Comparison of ENCODE assay signal across 8 mouse cellular contexts in genomic region chr11:120237166-120238131, GRCm38 (mm10). TPM values are rescaled to one million over a fixed set of nuclear protein-coding genes. Genes with fewer than 3 reads are reported as not detected.
A peak's percentile ranks its signal among the peaks of the same experiment; 100 is the strongest.
DNase-seq lines count a peak whose midpoint lies in the region; ATAC-seq lines count a peak whose summit lies in the region.

No protein-coding gene starts in this region.

- no peaks in the 10 kb centered on the region for H3K9me3 ChIP-seq in forebrain, embryonic 12.5 days
- H3K9me3 ChIP-seq in hindbrain, embryonic 15.5 days, result no peaks in the 10 kb centered on the region
- H3K9me3 ChIP-seq in liver, embryonic 11.5 days (ENCODE audit: control insufficient read depth, low read length), result no peaks in the 10 kb centered on the region

- peak; percentile 76 to 82 for DNase-seq in heart, adult 18-20 months
- no peak for DNase-seq in heart, adult 8-10 months (ENCODE audit: low spot score)
- peak; percentile 71 to 79 for DNase-seq in adrenal gland, postnatal 36 days
- DNase-seq in liver, embryonic 11.5 days (ENCODE audit: low spot score), result peak; percentile 71
- peak; percentile 55 for DNase-seq in urinary bladder, postnatal 25 days (ENCODE audit: low spot score)

- peaks cover 10% of the 10 kb centered on the region for H3K36me3 ChIP-seq in forebrain, embryonic 12.5 days (replicated peaks)
- H3K36me3 ChIP-seq in hindbrain, embryonic 15.5 days, result no peaks in the 10 kb centered on the region
- no peaks in the 10 kb centered on the region for H3K36me3 ChIP-seq in liver, embryonic 11.5 days (ENCODE audit: control insufficient read depth, insufficient read depth, low read length)

- ATAC-seq in forebrain, embryonic 12.5 days (ENCODE audit: low FRiP score), result no peak
- no peak for ATAC-seq in hindbrain, embryonic 15.5 days (ENCODE audit: low FRiP score, low read depth)
- ATAC-seq in liver, embryonic 11.5 days (replicated peaks; ENCODE audit: low FRiP score), result no peak
- 0 out of 2 replicates have a peak, but pooled peaks have one; percentile 34 for ATAC-seq in monocyte, adult 5-6 weeks (replicated peaks; ENCODE audit: insufficient number of reproducible peaks, low FRiP score, low TSS enrichment, poor library complexity, severe bottlenecking)

- peak overlapping the region; percentile 95 for H3K4me3 ChIP-seq in forebrain, embryonic 12.5 days (replicated peaks)
- H3K4me3 ChIP-seq in hindbrain, embryonic 15.5 days, result peak overlapping the region; percentile 82
- peak overlapping the region; percentile 87 for H3K4me3 ChIP-seq in liver, embryonic 11.5 days (ENCODE audit: low read depth, low read length)

- peaks cover 44% of the 10 kb centered on the region for H3K4me1 ChIP-seq in forebrain, embryonic 12.5 days
- H3K4me1 ChIP-seq in hindbrain, embryonic 15.5 days (replicated peaks), result peaks cover 47% of the 10 kb centered on the region
- H3K4me1 ChIP-seq in liver, embryonic 11.5 days (replicated peaks; ENCODE audit: control insufficient read depth, insufficient read depth, low read length), result peaks cover 47% of the 10 kb centered on the region

- H3K4me2 ChIP-seq in forebrain, embryonic 12.5 days, result peak overlapping the region; percentile 93
- H3K4me2 ChIP-seq in hindbrain, embryonic 15.5 days, result peak overlapping the region; percentile 95
- H3K4me2 ChIP-seq in liver, embryonic 11.5 days, result peak overlapping the region; percentile 99

- peak overlapping the region; percentile 100 for H3K27ac ChIP-seq in forebrain, embryonic 12.5 days
- H3K27ac ChIP-seq in hindbrain, embryonic 15.5 days (replicated peaks), result peak overlapping the region; percentile 99
- H3K27ac ChIP-seq in liver, embryonic 11.5 days (ENCODE audit: low read depth, low read length), result peak overlapping the region; percentile 91

- H3K9ac ChIP-seq in forebrain, embryonic 12.5 days, result peak overlapping the region; percentile 100
- H3K9ac ChIP-seq in hindbrain, embryonic 15.5 days, result peak overlapping the region; percentile 98
- peak overlapping the region; percentile 83 for H3K9ac ChIP-seq in liver, embryonic 11.5 days (ENCODE audit: low read depth, low read length)

- under 1% methylated on average over 87 of the region's 89 CpGs for WGBS in forebrain, embryonic 12.5 days
- under 1% methylated on average over 85 of the region's 89 CpGs for WGBS in hindbrain, embryonic 15.5 days
- under 1% methylated on average over 89 of the region's 89 CpGs for WGBS in liver, embryonic 11.5 days

- no peaks in the 10 kb centered on the region for H3K27me3 ChIP-seq in forebrain, embryonic 12.5 days
- H3K27me3 ChIP-seq in hindbrain, embryonic 15.5 days, result no peaks in the 10 kb centered on the region
- peaks cover 51% of the 10 kb centered on the region for H3K27me3 ChIP-seq in liver, embryonic 11.5 days (replicated peaks; ENCODE audit: control insufficient read depth, insufficient read depth, low read length)

RNA-seq across cellular contexts. Expression of gene Bahcc1, which starts 4.7 kb away (rescaled TPM):
- total RNA-seq in heart, adult 18-20 months (2021), result 1 to 10 TPM; 3.5 to 5.0 TPM
- total RNA-seq in heart, adult 8-10 months (2022), result 10 to 100 TPM in 2 of 4 experiments, 1 to 10 TPM in 2; 6.2 to 12.6 (median 9.3) TPM
- 10 to 100 TPM; 17.5 TPM for total RNA-seq in adrenal gland, postnatal 36 days (2021)
- polyA plus RNA-seq in forebrain, embryonic 12.5 days (2016; fragmentation: Nextera tagmentation; extraction: Ambion mirVana), result 23.5 and 24.0 TPM in 2 replicates
- polyA plus RNA-seq in hindbrain, embryonic 15.5 days (2015; fragmentation: Nextera tagmentation; extraction: Ambion mirVana), result 11.5 and 12.5 TPM in 2 replicates
- 6.7 and 8.8 TPM in 2 replicates for polyA plus RNA-seq in liver, embryonic 11.5 days (2014; fragmentation: Nextera tagmentation; extraction: Ambion mirVana)
- 0.68 to 0.85 TPM (median 0.76 TPM) in 3 replicates for total RNA-seq in monocyte, adult 5-6 weeks (2017)
